Mouse (Mus musculus): Measurements from ENCODE around the gene Gm10718. TPM values are rescaled to one million over a fixed set of nuclear protein-coding genes. Genes with fewer than 3 reads are reported as not detected.
"Not testable (repeated sequence)": the region's sequence is repeated elsewhere in the genome, so short reads cannot be mapped to it uniquely, and the experiment has no call there.

Gene Gm10718
- polyA plus RNA-seq, 1 experiment from 2014 or later: 0.86 TPM

- H3K27me3 ChIP-seq (ENCODE audit: control insufficient read depth, insufficient read depth, low read length); H3K36me3 ChIP-seq (replicated peaks; ENCODE audit: control insufficient read depth, insufficient read depth); H3K4me2 ChIP-seq (replicated peaks); H3K9me3 ChIP-seq (ENCODE audit: control insufficient read depth, low read length); H3K4me3 ChIP-seq (replicated peaks; ENCODE audit: low read length); DNase-seq (ENCODE audit: low spot score); H3K27ac ChIP-seq; H3K9ac ChIP-seq; H3K4me1 ChIP-seq (replicated peaks; ENCODE audit: control insufficient read depth, insufficient read depth, low read length): not testable (repeated sequence)
- 87% methylated on average over 2 of the region's 7 CpGs for WGBS
- peak; percentile 37; the same call in 1 of the 2 replicates for ATAC-seq (ENCODE audit: low FRiP score)
Observed at GRCm38 (mm10) chr9:3012054-3012621, 11.2 kb upstream of the Gm10718 start.

- not testable (repeated sequence) for DNase-seq (ENCODE audit: low spot score); H3K27ac ChIP-seq; H3K4me3 ChIP-seq (replicated peaks; ENCODE audit: low read length); H3K4me2 ChIP-seq (replicated peaks); H3K9ac ChIP-seq; H3K36me3 ChIP-seq (replicated peaks; ENCODE audit: control insufficient read depth, insufficient read depth); H3K4me1 ChIP-seq (replicated peaks; ENCODE audit: control insufficient read depth, insufficient read depth, low read length); H3K9me3 ChIP-seq (ENCODE audit: control insufficient read depth, low read length); H3K27me3 ChIP-seq (ENCODE audit: control insufficient read depth, insufficient read depth, low read length)
- peak; percentile 73 for ATAC-seq (ENCODE audit: low FRiP score)
- WGBS: no CpG with 5 or more reads among the region's 11 CpGs
Observed at GRCm38 (mm10) chr9:3012733-3013279, 10.5 kb upstream of the Gm10718 start, which contains the start of gene Gm10721. Gene Gm10721 (plus strand): TSS chr9:3013140.

GRCm38 (mm10) chr9:3015354-3015753 is 8.0 kb upstream of the Gm10718 start, which contains the start of gene Gm10720:
Gene Gm10720 (plus strand): TSS chr9:3015654.
- H3K27me3 ChIP-seq (ENCODE audit: control insufficient read depth, insufficient read depth, low read length); H3K4me3 ChIP-seq (replicated peaks; ENCODE audit: low read length); H3K4me1 ChIP-seq (replicated peaks; ENCODE audit: control insufficient read depth, insufficient read depth, low read length); DNase-seq (ENCODE audit: low spot score); H3K9ac ChIP-seq; H3K27ac ChIP-seq; H3K4me2 ChIP-seq (replicated peaks); ATAC-seq (ENCODE audit: low FRiP score); H3K36me3 ChIP-seq (replicated peaks; ENCODE audit: control insufficient read depth, insufficient read depth); H3K9me3 ChIP-seq (ENCODE audit: control insufficient read depth, low read length): not testable (repeated sequence)
- 67% methylated on average over 4 of the region's 9 CpGs for WGBS

GRCm38 (mm10) chr9:3015896-3016295 is 7.5 kb upstream of the Gm10718 start:
- H3K27ac ChIP-seq; H3K9ac ChIP-seq; H3K36me3 ChIP-seq (replicated peaks; ENCODE audit: control insufficient read depth, insufficient read depth); H3K4me2 ChIP-seq (replicated peaks); H3K4me1 ChIP-seq (replicated peaks; ENCODE audit: control insufficient read depth, insufficient read depth, low read length); ATAC-seq (ENCODE audit: low FRiP score); DNase-seq (ENCODE audit: low spot score); H3K4me3 ChIP-seq (replicated peaks; ENCODE audit: low read length); H3K27me3 ChIP-seq (ENCODE audit: control insufficient read depth, insufficient read depth, low read length); H3K9me3 ChIP-seq (ENCODE audit: control insufficient read depth, low read length): not testable (repeated sequence)
- 81% methylated on average over 4 of the region's 6 CpGs for WGBS

GRCm38 (mm10) chr9:3017108-3017507 is 6.2 kb upstream of the Gm10718 start, which contains the start of gene Gm10719:
Gene Gm10719 (plus strand): TSS chr9:3017408.
- H3K4me1 ChIP-seq (replicated peaks; ENCODE audit: control insufficient read depth, insufficient read depth, low read length); H3K4me3 ChIP-seq (replicated peaks; ENCODE audit: low read length); H3K36me3 ChIP-seq (replicated peaks; ENCODE audit: control insufficient read depth, insufficient read depth); H3K4me2 ChIP-seq (replicated peaks); DNase-seq (ENCODE audit: low spot score); H3K9me3 ChIP-seq (ENCODE audit: control insufficient read depth, low read length); H3K27me3 ChIP-seq (ENCODE audit: control insufficient read depth, insufficient read depth, low read length); H3K27ac ChIP-seq; ATAC-seq (ENCODE audit: low FRiP score); H3K9ac ChIP-seq: not testable (repeated sequence)
- 50% methylated on average over 1 of the region's 9 CpGs for WGBS

DNA sequence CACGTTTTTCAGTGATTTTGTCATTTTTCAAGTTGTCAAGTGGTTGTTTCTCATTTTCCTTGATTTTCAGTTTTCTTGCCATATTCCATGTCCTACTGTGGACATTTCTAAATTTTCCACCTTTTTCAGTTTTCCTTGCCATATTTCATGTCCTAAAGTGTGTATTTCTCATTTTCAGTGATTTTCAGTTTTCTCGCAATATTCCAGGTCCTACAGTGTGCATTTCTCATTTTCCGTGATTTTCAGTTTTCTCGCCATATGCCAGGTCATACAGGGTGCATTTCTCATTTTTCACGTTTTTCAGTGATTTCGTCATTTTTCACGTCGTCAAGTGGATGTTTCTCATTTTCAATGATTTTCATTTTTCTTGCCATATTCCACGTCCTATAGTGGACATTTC is 4.4 kb upstream of the Gm10718 start:
- H3K9ac ChIP-seq; H3K27ac ChIP-seq; H3K4me1 ChIP-seq (replicated peaks; ENCODE audit: control insufficient read depth, insufficient read depth, low read length); H3K27me3 ChIP-seq (ENCODE audit: control insufficient read depth, insufficient read depth, low read length); H3K4me2 ChIP-seq (replicated peaks); ATAC-seq (ENCODE audit: low FRiP score); H3K36me3 ChIP-seq (replicated peaks; ENCODE audit: control insufficient read depth, insufficient read depth); DNase-seq (ENCODE audit: low spot score); H3K9me3 ChIP-seq (ENCODE audit: control insufficient read depth, low read length); H3K4me3 ChIP-seq (replicated peaks; ENCODE audit: low read length): not testable (repeated sequence)
- 64% methylated on average over 9 of the region's 9 CpGs for WGBS

DNA sequence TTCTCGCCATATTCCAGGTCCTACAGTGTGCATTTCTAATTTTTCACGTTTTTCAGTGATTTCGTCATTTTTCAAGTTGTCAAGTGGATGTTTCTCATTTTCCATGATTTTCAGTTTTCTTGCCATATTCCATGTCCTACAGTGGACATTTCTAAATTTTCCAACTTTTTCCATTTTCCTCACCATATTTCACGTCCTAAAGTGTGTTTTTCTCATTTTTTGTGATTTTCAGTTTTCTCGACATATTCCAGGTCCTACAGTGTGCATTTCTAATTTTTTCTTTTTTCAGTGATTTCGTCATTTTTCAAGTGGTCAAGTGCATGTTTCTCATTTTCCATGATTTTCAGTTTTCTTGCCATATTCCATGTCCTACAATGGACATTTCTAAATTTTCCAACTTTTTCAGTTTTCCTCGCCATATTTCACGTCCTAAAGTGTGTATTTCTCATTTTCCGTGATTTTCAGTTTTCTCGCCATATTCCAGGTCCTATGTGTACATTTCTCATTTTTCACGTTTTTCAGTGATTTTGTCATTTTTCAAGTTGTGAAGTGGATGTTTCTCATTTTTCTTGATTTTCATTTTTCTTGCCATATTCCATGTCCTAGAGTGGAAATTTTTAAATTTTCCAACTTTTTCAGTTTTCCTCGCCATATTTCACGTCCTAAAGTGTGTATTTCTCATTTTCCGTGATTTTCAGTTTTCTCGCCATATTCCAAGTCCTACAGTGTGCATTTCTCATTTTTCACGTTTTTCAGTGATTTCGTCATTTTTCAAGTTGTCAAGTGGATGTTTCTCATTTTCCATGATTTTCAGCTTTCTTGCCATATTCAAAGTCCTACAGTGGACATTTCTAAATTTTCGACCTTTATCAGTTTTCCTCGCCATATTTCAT is 3.3 kb upstream of the Gm10718 start:
- not testable (repeated sequence) for H3K27me3 ChIP-seq (ENCODE audit: control insufficient read depth, insufficient read depth, low read length); H3K27ac ChIP-seq; H3K4me1 ChIP-seq (replicated peaks; ENCODE audit: control insufficient read depth, insufficient read depth, low read length); H3K4me2 ChIP-seq (replicated peaks); H3K36me3 ChIP-seq (replicated peaks; ENCODE audit: control insufficient read depth, insufficient read depth); H3K4me3 ChIP-seq (replicated peaks; ENCODE audit: low read length); H3K9me3 ChIP-seq (ENCODE audit: control insufficient read depth, low read length); DNase-seq (ENCODE audit: low spot score); H3K9ac ChIP-seq
- WGBS: 81% methylated on average over 11 of the region's 19 CpGs
- ATAC-seq (ENCODE audit: low FRiP score): peak; percentile 72; the same call in 1 of the 2 replicates

DNA sequence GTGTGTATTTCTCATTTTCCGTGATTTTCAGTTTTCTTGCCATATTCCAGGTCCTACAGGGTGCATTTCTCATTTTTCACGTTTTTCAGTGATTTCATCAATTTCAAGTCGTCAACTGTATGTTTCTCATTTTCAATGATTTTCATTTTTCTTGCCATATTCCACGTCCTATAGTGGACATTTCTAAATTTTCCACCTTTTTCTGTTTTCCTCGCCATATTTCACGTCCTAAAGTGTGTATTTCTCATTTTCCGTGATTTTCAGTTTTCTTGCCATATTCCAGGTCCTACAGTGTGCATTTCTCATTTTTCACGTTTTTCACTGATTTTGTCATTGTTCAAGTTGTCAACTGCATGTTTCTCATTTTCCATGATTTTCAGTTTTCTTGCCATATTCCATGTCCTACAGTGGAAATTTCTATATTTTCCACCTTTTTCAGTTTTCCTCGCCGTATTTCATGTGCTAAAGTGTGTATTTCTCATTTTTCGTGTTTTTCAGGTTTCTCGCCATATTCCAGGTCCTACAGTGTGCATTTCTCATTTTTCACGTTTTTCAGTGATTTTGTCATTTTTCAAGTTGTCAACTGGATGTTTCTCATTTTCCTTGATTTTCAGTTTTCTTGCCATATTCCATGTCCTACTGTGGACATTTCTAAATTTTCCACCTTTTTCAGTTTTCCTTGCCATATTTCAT is 885 bp upstream of the Gm10718 start:
- H3K36me3 ChIP-seq (replicated peaks; ENCODE audit: control insufficient read depth, insufficient read depth); H3K9ac ChIP-seq; H3K4me1 ChIP-seq (replicated peaks; ENCODE audit: control insufficient read depth, insufficient read depth, low read length); H3K9me3 ChIP-seq (ENCODE audit: control insufficient read depth, low read length); ATAC-seq (ENCODE audit: low FRiP score); H3K27ac ChIP-seq; H3K27me3 ChIP-seq (ENCODE audit: control insufficient read depth, insufficient read depth, low read length); H3K4me2 ChIP-seq (replicated peaks); H3K4me3 ChIP-seq (replicated peaks; ENCODE audit: low read length): not testable (repeated sequence)
- peak; percentile 23 for DNase-seq (ENCODE audit: low spot score)
- 75% methylated on average over 9 of the region's 13 CpGs for WGBS
